Mouse (Mus musculus): ENCODE results near the gene Ptprq.

DNA sequence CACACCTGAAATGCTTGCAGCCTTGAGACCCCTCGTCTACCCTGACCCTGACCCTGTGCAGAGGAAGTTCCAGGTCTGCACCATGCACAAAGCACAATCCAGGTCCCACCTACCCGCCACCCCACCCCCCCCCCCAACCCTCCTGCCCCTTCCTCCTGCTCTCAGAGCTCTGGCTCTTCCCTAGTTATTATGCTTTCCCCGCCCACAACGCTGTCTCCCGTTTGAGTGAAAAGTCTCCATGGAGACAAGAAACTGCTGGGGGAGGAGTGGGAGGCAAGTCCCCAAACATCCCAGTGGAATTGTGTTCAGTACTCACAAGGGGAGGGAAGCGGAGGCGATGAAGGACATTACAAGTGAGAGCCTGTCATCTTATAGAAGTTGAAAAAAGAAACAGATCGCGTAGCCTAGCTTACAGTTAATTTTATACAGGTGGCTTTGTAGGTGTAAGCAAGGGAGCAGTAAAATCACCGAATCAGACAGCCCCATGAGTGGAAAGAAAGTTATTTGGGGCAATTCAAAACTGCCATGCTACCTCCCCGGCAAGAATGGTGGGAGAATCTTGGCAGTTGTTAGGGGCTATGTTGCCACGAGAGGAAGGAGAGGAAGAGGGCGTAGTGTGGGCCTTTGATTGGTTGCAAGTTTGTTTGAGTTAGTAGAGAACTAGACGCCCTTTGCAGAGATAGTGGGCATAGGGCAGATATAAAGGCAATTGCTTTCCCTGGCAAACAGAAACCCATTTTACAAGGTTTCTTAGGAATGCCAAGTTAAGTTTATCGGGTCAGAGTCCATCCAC, 32.7 kb upstream of the Ptprq start:
- TF ChIP-seq CTCF (IDR thresholded peaks at IDR 0.05; ENCODE audit: control insufficient read depth, insufficient read depth, insufficient replicate concordance, low read depth, low read length), result no peak
- no peak for TF ChIP-seq POLR2A (IDR thresholded peaks at IDR 0.05; ENCODE audit: control insufficient read depth, low read depth, low read length)

Measured in testis, adult 2 months (tissue).